Mouse (Mus musculus): ENCODE measurements around the gene Cbr2. TPM values are rescaled to one million over a fixed set of nuclear protein-coding genes. Genes with fewer than 3 reads are reported as not detected.

Gene Cbr2
- polyA plus RNA-seq, 1 experiment: 30.7 TPM

DNA sequence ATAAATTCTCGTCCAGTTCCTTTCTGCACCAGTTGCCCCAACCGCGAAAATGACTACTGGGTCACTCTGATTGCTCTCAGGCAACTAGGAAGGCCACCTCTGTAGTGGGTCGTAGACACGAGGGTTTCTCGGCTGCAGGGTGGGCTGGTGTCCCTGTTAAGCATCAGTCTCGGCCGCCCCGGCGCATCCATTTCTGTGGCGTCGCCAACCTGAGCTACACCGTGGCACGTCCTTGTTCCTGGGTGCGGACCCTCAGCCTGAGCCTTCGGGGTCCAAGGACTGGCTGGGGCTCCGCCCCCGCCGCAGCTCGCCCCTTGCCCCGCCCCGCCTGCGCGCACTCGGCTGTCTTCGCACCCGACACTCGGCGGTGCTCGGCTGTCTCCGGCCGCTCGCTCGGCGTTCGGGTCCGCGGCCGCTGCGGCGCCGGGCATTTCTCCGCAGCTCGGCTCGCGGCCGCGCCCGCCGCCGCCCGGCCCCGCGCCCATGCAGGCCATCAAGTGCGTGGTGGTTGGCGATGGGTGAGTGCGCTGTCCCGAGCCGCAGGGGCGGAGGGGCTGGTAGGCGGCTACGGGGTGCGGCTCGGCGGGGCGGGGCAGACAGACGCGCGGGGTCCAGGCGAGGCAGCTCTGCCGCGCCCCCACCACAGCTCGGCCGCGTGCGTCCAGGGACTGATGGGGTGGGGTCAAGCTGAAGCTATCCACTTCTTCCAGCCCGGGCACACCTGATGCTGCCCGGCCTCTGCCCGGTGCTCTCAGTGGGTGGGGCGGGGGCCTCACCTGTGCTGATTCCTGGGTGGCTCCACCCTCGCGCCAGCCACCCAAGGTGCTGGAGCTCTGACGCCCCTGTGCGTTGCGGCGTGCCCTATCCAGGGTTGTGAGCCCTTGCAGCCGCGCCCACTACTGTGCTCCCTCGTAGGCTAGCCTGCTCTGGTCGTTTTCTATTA lies 10.5 kb downstream of the Cbr2 start, which contains the start of gene Rac3:
Gene Rac3, plus strand, starts transcription at position 347 of the 943 bp plus-strand sequence.
- no peak within 1 kb of the TSS for H3K27ac ChIP-seq (ENCODE audit: insufficient read depth, low read length)
- no peaks in the 10 kb centered on the region for H3K4me1 ChIP-seq (ENCODE audit: control insufficient read depth, insufficient read depth, low read length)
- peak within 1 kb of the TSS; percentile 25 for H3K4me3 ChIP-seq (ENCODE audit: insufficient read depth, low read length)
- TF ChIP-seq POLR2A (IDR thresholded peaks at IDR 0.05; ENCODE audit: low read depth, low read length): peak; percentile 35; the same call in 1 of the 2 replicates
- TF ChIP-seq CTCF (IDR thresholded peaks at IDR 0.05; ENCODE audit: borderline replicate concordance, insufficient read depth, low read length): no peak

DNA sequence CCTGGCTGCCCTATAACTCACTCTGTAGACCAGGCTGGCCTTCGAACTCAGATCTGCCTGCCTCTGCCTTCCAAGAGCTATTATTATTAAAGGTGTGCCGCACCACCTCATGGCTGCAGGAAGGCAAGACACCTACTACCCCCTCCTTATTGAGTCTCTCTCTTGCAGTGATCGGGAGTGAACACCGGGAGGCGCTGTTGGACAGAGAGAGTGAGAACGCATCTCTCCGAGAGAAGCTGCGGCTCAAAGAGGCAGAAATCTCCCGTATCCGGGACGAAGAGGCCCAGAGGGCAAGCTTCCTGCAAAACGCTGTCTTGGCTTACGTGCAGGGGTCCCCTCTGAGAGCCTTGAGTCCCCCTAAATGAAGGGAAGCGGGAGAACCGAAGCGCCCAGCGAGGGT lies 11.5 kb downstream of the Cbr2 start:
- Histone ChIP-seq H3K4me1 (ENCODE audit: control insufficient read depth, insufficient read depth, low read length) (no peaks in the 10 kb centered on the region), H3K27ac (ENCODE audit: insufficient read depth, low read length) (no peak overlapping the region), H3K4me3 (ENCODE audit: insufficient read depth, low read length) (no peak overlapping the region)
- peak; percentile 85 for TF ChIP-seq CTCF (IDR thresholded peaks at IDR 0.05; ENCODE audit: borderline replicate concordance, insufficient read depth, low read length)
- TF ChIP-seq POLR2A (IDR thresholded peaks at IDR 0.05; ENCODE audit: low read depth, low read length): no peak

DNA sequence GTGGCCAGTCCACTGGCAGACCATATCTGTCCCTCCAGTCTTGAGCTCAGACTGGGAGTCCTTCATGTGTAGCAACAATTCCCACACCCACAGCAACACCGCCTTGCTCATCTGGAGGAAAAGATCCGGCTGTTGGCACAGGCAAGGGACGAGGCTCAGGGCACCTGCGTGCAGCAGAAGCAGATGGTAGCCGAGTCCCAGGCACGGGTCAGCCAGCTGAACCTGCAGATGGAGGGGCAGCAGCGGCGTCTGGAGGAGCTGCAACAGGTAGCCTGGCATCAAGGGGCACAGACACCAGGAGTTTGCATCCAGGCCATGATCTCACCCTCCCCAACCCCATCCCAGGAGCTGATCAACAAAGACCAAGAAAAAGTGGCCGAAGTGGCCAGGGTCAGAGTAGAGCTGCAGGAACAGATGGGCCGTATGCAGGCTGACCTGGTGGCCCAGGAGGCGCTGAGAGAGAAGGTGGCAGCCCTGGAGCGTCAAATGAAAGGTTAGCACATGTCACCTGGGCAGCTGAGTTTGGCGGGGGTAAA lies 12.0 kb downstream of the Cbr2 start:
- H3K4me3 ChIP-seq (ENCODE audit: insufficient read depth, low read length): no peak overlapping the region
- H3K4me1 ChIP-seq (ENCODE audit: control insufficient read depth, insufficient read depth, low read length): no peaks in the 10 kb centered on the region
- H3K27ac ChIP-seq (ENCODE audit: insufficient read depth, low read length): no peak overlapping the region
- TF ChIP-seq POLR2A (IDR thresholded peaks at IDR 0.05; ENCODE audit: low read depth, low read length) (no peak), CTCF (IDR thresholded peaks at IDR 0.05; ENCODE audit: borderline replicate concordance, insufficient read depth, low read length) (no peak)

DNA sequence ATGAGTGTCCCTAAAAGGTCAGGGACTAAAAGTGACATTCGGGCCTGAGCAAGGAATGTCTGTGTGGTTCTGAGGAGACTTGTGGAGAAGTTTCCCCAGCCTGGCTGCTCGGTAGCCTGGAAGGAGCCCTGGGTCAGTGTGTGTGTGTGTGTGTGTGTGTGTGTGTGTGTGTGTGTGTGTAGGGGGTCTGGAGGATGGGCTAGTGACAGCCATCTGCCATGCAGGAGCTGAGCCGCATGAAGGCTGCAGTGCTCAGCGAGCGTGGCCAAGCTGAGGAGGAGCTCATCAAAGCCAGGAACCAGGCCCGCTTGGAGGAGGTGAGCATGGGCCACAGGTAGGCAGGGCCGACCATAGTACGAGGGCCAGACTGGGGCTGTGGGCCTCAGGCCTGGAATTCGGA lies 12.7 kb downstream of the Cbr2 start:
- no peak overlapping the region for H3K27ac ChIP-seq (ENCODE audit: insufficient read depth, low read length)
- H3K4me3 ChIP-seq (ENCODE audit: insufficient read depth, low read length): no peak overlapping the region
- no peak for TF ChIP-seq CTCF (IDR thresholded peaks at IDR 0.05; ENCODE audit: borderline replicate concordance, insufficient read depth, low read length)
- TF ChIP-seq POLR2A (IDR thresholded peaks at IDR 0.05; ENCODE audit: low read depth, low read length): no peak
- H3K4me1 ChIP-seq (ENCODE audit: control insufficient read depth, insufficient read depth, low read length): no peaks in the 10 kb centered on the region

DNA sequence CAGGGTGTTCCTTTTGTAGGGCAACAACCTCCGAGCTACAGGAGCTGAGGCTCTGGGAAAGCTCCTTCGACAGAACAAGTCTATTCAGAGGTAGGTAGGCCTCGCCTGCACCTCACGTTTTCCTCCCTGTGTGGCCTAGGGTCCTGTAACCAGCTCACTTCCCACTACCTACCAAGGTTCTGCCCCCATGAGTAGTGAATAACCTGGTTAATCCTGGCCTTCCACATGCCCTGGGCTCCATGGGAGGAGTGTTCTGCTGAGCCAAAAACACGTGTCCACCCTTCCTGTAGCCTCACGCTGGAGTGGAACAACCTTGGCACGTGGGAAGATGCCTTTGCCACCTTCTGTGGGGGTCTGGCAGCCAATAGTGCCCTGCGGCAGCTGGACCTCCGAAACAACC lies 16.8 kb downstream of the Cbr2 start:
- TF ChIP-seq CTCF (IDR thresholded peaks at IDR 0.05; ENCODE audit: borderline replicate concordance, insufficient read depth, low read length) (no peak), POLR2A (IDR thresholded peaks at IDR 0.05; ENCODE audit: low read depth, low read length) (no peak)
- H3K27ac ChIP-seq (ENCODE audit: insufficient read depth, low read length): no peak overlapping the region
- H3K4me3 ChIP-seq (ENCODE audit: insufficient read depth, low read length): no peak overlapping the region
- 0 out of 2 replicates have a peak, but pooled peaks cover 2% of the 10 kb centered on the region for H3K4me1 ChIP-seq (ENCODE audit: control insufficient read depth, insufficient read depth, low read length)

DNA sequence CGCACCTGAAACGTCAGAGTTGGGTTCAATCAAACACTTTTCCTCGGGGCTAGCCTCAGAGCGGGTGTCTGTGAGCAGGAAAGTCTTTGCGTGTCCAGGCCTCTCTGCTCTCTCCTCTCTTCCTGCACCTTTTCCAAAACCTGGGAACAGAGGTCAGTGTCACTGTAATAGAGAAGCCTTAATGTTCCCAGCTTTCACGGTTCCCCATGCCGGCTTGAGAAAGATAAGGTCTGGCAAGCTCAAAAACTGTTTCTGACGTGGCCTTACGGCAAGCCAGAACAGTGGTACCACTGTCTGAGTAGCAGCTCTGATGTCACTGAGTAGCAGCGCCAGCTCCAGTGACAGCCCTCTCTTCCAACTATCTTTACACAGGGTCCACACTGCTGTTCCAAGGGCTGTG lies 17.4 kb downstream of the Cbr2 start:
- TF ChIP-seq CTCF (IDR thresholded peaks at IDR 0.05; ENCODE audit: borderline replicate concordance, insufficient read depth, low read length) (no peak), POLR2A (IDR thresholded peaks at IDR 0.05; ENCODE audit: low read depth, low read length) (no peak)
- Histone ChIP-seq H3K4me3 (ENCODE audit: insufficient read depth, low read length) (peak overlapping the region; percentile 57), H3K27ac (ENCODE audit: insufficient read depth, low read length) (no peak overlapping the region), H3K4me1 (ENCODE audit: control insufficient read depth, insufficient read depth, low read length) (0 out of 2 replicates have a peak, but pooled peaks cover 2% of the 10 kb centered on the region)

DNA sequence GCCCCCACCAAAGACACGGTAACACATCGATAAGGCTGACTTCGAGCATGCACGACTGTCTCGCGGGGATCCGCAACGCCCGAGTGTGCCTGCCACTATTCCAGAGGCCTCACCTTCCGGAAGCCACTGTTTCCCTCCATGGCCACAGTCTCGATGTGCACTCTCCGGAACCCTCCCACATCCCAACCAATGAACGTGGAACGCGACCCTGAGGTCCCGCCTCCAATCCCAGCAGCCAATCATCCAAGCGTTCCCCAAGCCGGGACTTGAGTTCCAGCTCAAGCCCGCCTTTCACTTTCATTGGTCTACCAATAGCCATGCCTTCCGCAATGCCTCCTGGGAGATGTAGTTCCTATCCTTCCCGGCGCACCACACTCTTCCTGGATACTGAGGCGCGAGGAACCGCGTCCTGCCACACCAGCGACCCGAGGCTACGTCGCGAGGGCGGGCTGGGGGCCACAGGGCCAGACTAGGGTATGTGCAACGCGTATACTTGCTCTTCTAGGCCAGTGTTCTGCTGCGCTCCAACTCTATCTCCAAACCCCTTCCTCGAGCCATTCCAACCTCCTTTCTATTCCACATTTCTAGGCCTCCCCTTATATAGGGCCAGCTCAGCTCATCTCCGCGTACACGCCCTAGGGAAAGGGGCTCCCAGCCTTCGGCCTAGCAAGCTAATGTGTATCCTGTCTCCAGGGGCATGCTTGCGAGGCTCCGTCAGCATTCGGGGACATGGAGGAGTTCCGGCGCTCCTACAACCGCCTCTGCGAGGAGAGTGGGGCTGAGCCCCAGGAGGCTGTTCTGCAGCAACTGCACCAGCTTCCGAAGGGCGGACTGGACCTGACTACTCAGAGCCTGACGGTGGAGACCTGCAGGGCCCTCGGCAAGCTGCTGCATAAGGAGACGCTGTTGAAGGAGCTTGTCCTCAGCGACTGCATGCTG lies 18.1 kb downstream of the Cbr2 start, which contains the start of the genes Cenpx and Lrrc45:
Gene Cenpx, minus strand, starts transcription at position 159 of the 939 bp plus-strand sequence.
Gene Lrrc45, plus strand, starts transcription at position 346 of the 939 bp plus-strand sequence.
- peak within 1 kb of the TSS; percentile 57 for H3K4me3 ChIP-seq (ENCODE audit: insufficient read depth, low read length)
- H3K4me1 ChIP-seq (ENCODE audit: control insufficient read depth, insufficient read depth, low read length): 0 out of 2 replicates have a peak, but pooled peaks cover 2% of the 10 kb centered on the region
- H3K27ac ChIP-seq (ENCODE audit: insufficient read depth, low read length): no peak within 1 kb of the TSS
- no peak for TF ChIP-seq CTCF (IDR thresholded peaks at IDR 0.05; ENCODE audit: borderline replicate concordance, insufficient read depth, low read length)
- TF ChIP-seq POLR2A (IDR thresholded peaks at IDR 0.05; ENCODE audit: low read depth, low read length): peak; percentile 80

DNA sequence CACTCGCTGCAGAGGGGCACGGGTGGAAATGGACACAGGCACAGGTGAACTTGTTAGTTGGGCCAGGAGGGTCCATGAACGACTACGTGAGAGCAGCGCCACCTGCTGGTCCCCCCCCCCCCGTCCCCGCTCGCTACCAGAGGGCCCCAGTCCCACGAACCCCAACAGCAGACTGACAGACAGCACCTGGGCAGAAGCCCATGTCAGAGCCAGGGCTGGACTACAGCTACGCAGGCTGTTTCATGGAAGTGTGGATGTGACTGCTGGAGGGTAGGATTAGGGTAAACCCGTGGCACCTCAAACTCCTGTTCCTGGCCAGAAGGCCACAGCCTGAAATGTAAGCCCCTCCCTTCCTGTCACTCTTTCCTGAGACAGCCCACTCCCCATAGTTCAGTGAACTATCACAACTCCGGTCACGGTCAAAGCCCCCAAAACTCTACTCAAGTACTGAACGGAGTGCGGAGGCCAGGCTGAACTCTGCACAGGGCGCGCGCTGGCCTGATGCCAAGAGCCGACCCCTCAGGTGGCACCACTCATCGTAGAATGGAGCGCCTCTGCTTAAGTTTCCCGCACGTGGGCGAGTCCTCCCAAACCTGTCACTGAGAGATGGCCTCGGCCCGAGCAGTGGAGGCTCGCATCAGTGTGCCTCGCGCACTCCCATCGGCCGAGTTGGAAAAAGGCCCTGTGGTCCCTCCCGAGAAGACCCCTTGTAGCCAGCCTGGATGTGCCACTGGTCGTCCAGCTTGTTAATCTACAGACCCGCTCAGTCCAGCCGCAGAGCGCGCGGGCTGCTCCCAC lies 18.9 kb downstream of the Cbr2 start:
- Histone ChIP-seq H3K4me1 (ENCODE audit: control insufficient read depth, insufficient read depth, low read length) (0 out of 2 replicates have a peak, but pooled peaks cover 2% of the 10 kb centered on the region), H3K27ac (ENCODE audit: insufficient read depth, low read length) (no peak overlapping the region), H3K4me3 (ENCODE audit: insufficient read depth, low read length) (peak overlapping the region; percentile 54)
- TF ChIP-seq CTCF (IDR thresholded peaks at IDR 0.05; ENCODE audit: borderline replicate concordance, insufficient read depth, low read length) (peak; percentile 52), POLR2A (IDR thresholded peaks at IDR 0.05; ENCODE audit: low read depth, low read length) (no peak)
